Mouse (Mus musculus): ENCODE results near the gene Tacr2.

Tacr2 gene

DNA sequence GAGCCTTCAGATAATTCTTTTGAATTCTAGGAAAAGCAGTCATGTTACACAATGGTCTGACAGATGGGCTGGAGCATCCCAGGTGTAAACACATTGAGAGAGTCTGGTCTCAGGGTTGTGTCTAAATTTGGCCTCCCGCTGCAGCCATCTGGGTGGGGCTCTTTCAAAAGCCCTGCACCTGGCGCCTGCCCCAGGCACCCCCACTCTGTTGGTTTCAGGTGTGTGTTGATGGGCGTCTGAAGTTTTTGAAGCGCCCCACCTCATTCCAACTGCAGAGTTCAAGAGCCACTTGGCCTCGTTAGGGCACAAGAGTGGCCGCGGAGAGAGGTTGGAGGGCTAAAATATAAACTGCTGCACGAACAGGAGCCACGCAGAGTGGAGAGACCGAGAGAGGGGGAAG is 9.9 kb upstream of the Tacr2 start:
- DNase-seq: no peak

- peak; percentile 80 for DNase-seq
Observed at GRCm38 (mm10) chr10:62242896-62243295, 9.3 kb upstream of the Tacr2 start.

GRCm38 (mm10) chr10:62244067-62244466 is 8.2 kb upstream of the Tacr2 start:
- DNase-seq: no peak

DNA sequence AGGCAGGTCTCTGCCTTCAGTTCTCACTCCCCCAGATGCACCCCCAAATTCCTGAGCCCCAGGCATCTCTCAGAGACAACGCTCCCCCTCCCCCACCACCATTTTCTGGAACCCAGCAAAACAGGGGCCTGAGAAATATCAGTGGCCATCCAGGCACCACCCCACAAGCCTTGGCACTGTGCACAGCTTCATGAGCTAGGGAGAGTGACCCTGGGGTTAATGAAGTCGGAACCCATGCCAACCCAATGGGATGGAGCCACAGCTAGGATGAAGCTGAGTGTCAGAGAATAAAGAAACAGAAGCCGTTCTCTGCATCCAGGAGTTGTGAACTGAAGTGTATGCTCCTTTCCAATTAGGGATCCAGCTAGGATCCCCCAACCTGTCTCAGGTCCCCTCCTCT is 5.1 kb upstream of the Tacr2 start:
- DNase-seq: no peak

- no peak for DNase-seq
Observed at GRCm38 (mm10) chr10:62247815-62248214, 4.4 kb upstream of the Tacr2 start.

DNA sequence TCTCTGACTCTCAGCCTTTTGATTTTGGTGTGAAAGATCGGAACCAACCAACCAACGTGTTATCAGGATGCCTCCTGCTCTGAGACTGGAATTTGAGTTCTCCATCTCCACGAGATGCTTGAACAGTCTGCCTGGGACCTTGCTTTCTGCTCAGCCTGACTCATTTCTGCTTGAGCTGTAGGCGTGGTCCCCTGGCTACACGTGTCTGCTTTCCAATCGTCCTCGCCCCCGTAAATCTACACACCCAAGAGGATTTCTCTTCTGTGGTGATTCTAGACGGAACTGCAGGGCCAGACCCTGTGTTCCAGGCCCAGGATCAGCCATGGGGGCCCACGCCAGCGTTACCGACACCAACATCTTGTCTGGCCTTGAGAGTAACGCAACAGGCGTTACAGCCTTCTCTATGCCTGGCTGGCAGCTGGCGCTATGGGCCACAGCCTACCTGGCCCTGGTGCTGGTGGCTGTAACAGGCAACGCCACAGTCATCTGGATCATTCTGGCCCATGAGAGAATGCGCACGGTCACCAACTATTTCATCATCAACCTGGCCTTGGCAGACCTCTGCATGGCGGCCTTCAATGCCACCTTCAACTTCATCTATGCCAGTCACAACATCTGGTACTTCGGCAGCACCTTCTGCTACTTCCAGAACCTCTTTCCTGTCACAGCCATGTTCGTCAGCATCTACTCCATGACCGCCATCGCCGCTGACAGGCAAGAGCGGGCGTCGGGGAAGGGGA is 428 bp downstream of the Tacr2 start:
- no peak for DNase-seq

- DNase-seq: no peak
Observed at GRCm38 (mm10) chr10:62258298-62258697, 6.1 kb downstream of the Tacr2 start.

GRCm38 (mm10) chr10:62261115-62261886 is 9.1 kb downstream of the Tacr2 start:
- peak; percentile 67 for DNase-seq

- DNase-seq: no peak
Observed at GRCm38 (mm10) chr10:62264299-62264698, 12.1 kb downstream of the Tacr2 start.

- DNase-seq: no peak
Observed at GRCm38 (mm10) chr10:62269278-62269677, 17.0 kb downstream of the Tacr2 start.

DNA sequence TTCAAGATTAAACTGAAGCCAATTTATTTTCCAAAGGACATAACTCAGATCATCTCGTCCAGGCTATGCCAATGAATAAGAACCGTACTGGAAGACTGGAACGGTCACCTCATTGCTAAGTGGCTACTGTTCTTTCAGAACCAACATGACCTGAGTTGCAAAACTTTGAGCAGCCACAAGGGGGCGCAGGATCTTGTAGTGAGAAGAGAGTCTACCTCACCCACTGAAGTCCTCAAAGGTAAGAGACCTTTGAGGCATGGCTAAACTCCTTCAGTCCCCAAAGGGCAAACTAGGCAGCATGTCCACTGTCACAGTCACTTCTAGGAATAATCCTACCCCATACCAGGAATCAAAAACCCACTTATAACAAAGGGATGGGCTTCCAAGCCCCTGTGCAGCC is 23.0 kb downstream of the Tacr2 start:
- peak; percentile 89 for DNase-seq

- DNase-seq: no peak
Observed at GRCm38 (mm10) chr10:62277499-62278293, 25.5 kb downstream of the Tacr2 start.

GRCm38 (mm10) chr10:62279066-62279465 is 26.8 kb downstream of the Tacr2 start:
- no peak for DNase-seq

GRCm38 (mm10) chr10:62279671-62280070 is 27.4 kb downstream of the Tacr2 start:
- DNase-seq: peak; percentile 15

DNA sequence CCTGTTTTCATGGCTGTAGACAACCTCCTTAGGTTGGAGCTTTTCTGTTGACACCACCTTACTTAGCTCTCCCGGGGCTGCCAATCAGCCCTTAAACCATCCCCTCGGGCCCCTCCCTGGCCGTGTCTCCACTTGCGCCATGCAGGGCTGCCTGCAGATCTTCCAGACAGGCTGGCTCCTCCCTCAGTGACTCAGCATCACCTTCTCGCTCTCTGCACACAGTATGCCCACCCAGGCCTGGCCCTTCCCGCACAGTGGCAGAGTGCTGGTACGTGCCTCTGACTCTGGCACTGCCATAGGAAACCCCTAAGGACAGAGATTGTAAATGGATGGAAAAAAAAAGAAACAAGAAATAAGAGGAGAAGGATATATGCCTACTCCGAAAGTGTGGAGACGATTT is 30.5 kb downstream of the Tacr2 start:
- DNase-seq: no peak

- no peak for DNase-seq
Observed at GRCm38 (mm10) chr10:62283206-62283792, 31.1 kb downstream of the Tacr2 start.

DNA sequence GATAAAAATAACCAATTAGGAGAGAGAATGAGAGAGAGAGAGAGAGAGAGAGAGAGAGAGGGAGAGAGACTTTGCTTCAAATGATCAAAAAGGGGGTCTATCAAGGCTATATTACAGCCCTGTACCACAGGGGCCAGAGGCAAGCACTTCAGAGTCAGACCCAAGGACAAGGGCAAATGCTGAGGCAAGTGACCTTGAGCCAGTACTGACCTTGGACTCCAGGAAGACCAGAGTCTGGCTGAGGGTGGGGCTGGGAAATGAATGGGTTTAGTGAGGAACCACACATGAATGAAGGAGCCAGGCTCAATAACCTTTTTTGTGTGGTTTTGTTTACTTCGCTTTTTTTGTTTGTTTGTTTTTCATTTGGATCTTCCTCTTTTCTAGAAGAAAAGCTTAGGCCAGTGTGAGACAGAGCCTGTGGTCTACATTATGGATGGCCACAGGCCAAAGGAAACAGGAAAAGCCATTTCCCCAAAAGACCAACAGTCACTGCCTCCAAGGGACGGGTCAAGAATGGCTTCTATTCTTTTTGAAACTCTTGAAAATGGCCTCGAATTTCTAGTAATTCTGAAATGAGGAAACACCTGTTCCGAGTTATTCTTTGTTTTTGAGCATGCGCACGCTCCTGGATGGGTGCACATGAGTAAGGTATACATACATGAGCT is 35.4 kb downstream of the Tacr2 start:
- DNase-seq: peak; percentile 36

DNA sequence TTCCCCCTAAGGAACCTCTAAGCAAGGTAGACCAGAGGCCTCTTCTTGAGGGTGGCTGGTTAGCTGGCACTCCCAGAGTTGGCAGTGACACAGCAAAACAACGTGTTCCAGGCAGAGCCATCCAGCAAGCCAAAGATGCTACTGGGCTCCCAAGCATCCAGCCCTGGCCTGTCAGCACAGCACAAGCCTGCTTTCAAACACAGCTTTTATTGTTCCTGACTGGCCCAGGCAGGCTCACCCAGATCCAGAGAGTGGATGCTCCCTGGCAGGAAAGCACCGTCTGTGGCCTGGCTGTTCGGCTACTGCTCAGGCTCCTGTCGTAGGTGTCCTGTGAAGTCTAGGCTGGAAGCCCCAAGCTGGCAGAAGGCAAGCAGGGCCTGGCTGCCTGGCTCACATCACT is 41.9 kb downstream of the Tacr2 start:
- no peak for DNase-seq

GRCm38 (mm10) chr10:62296086-62296872 is 44.0 kb downstream of the Tacr2 start:
- DNase-seq: no peak

DNA sequence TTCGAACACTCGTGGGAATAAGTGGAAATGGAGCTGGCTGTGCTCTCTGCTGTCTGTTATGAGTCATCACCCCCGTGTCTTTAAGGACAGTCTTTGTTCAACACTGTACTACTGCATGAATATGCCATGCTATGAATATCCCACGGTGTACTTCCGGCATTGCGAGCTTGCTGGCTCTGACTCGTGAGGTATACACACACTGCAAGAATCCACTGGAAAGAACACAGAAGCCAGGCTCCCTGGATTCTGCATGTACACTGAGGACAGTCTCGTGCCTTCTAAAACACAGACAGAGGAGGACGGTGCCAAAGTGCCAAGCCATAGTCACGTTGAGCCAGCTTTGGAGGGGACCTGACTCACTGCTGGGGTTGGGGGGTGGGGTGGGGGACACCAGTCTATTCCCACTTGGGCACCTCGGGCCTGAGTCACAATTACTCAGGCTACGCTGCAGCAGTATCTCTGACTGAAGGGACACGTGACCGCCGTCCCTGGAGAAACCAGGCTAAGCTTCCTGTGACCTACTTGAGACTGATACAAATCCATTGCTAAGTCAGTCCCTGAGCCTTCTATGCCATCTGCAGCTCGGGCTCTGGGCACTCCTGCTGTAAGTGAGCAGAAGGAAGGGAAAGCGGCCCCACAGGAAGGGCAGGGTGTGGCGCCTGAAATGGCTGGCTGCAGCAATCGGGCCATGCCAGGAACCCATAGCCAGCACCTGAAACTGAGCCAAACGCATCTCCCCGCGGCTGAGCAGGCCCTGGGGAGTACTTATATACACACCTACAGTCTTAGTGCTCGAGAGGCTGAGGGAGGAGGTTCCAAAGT is 48.0 kb downstream of the Tacr2 start:
- DNase-seq: no peak

DNA sequence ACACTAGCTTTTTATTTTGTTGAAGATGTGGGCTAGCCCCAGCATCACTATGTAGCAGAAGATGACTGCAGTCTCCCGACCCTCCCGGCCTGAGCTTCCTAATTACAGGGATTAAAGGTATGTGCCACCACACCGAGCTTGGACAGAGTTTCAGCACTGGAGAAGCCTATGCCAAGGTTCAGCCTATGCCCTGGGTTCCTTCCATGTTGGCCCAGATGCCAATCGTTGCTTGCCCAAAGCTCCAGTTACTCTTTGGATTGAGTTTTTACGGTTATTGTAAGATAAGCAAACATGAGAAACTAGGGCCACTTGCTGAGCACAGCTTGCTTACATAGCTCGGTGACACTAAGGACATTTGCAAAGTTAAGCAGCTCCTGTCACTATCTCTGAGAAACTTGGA is 52.9 kb downstream of the Tacr2 start:
- no peak for DNase-seq

Data from kidney, adult 9 months (tissue).